Mouse (Mus musculus): ENCODE data around the gene Gm49661. TPM values are rescaled to one million over a fixed set of nuclear protein-coding genes. Genes with fewer than 3 reads are reported as not detected.

Gene Gm49661
- polyA plus RNA-seq, 1 experiment from 2014 or later: not detected

DNA sequence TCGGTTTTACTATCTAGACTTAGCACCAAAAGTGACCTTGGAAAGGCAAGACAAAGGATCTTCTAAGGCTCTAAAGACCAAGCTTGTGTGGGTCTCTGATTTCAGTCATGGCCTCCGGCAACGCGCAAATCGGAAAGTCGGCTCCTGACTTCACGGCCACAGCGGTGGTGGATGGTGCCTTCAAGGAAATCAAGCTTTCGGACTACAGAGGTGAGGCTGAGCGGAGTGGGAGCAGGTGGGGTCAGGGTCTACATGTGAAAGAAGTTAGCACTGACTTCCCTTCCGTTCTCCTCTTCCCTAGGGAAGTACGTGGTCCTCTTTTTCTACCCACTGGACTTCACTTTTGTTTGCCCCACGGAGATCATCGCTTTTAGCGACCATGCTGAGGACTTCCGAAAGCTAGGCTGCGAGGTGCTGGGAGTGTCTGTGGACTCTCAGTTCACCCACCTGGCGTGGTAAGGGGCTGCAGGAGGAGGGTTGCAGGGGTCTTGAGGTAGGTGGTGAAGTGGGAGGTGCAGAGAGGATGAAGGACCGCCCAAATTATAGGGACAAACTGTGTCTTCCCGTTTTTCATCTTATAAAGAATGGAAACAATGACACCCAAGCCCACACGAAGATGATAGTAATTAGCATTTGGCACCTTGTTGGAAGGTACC, 1.0 kb upstream of the Gm49661 start:
- Histone ChIP-seq H3K9ac (replicated peaks; ENCODE audit: low read length) (peak overlapping the region; percentile 75), H3K27me3 (ENCODE audit: insufficient read depth, low read length) (no peaks in the 10 kb centered on the region), H3K9me3 (ENCODE audit: low read length) (no peaks in the 10 kb centered on the region), H3K27ac (ENCODE audit: low read length) (peak overlapping the region; percentile 89), H3K4me1 (ENCODE audit: insufficient read depth, low read length) (peaks cover 37% of the 10 kb centered on the region), H3K4me3 (ENCODE audit: low read length) (peak overlapping the region; percentile 57), H3K36me3 (ENCODE audit: insufficient read depth, low read length) (peaks cover 36% of the 10 kb centered on the region), H3K4me2 (replicated peaks; ENCODE audit: low read depth, low read length) (peak overlapping the region; percentile 82)
- ATAC-seq (ENCODE audit: low FRiP score, low TSS enrichment): no peak
- 5% methylated on average over 21 of the region's 21 CpGs for WGBS

DNA sequence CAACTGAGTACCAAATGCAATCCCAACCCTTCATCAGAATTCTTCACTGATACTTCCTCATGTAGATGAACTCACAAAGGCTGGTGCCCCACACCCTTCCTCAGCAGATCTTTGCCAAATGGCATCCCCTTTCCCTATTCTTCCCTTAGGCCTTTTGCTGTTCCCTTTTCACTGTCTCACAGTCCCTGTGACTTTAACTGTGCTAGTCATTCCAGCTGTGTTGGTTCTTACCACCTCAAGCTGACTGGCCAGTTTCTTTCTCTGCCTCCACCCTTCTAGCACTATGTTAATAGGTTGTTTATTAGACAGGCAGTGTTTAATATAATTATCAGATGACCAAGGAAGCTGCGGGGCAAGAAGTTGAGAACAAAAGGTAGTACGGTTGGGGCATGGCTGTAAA, 583 bp downstream of the Gm49661 start:
- ATAC-seq (ENCODE audit: low FRiP score, low TSS enrichment): no peak
- Histone ChIP-seq H3K4me3 (ENCODE audit: low read length) (peak overlapping the region; percentile 57), H3K9ac (replicated peaks; ENCODE audit: low read length) (peak overlapping the region; percentile 75), H3K4me2 (replicated peaks; ENCODE audit: low read depth, low read length) (peak overlapping the region; percentile 82), H3K27ac (ENCODE audit: low read length) (peak overlapping the region; percentile 89), H3K9me3 (ENCODE audit: low read length) (no peaks in the 10 kb centered on the region), H3K36me3 (ENCODE audit: insufficient read depth, low read length) (peaks cover 25% of the 10 kb centered on the region), H3K27me3 (ENCODE audit: insufficient read depth, low read length) (no peaks in the 10 kb centered on the region), H3K4me1 (ENCODE audit: insufficient read depth, low read length) (peaks cover 33% of the 10 kb centered on the region)
- 9% methylated on average over 2 of the region's 2 CpGs for whole genome bisulfite sequencing

DNA sequence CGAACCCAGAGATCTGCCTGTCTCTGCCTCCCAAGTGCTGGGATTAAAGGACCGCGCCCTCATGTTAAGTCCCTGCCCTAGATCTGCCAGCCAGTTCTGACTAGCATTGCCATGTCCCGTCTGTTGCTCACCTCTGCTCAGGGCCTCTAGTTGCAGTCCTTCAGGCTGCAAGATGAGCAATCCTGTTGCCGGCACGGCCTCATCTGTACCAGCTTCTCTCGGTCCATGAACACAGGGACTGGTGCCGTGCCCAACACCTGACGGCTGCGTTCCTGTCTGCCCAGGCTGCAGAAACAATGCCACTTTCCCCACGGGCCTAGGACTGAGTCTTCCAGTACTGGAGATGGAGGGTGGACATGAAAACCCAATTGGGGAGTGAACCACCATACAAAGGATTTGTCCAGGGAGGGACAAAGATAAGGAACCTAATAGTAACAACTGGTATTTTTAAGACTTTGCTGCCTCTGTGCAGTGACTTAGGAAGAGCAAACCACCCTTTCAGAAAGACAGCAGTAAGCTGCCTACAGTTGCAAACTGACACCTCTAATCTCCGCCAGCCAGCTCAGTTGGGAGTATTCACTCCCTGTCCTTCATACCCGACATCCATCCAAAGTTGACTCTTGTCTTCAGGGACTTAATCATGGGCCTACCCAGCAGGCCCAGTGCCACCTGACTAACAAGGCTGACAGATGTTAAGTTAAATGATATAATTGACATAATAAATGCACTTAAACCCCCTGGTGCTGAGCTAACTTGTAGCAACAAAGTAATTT, 1.5 kb downstream of the Gm49661 start:
- Histone ChIP-seq H3K4me3 (ENCODE audit: low read length) (no peak overlapping the region), H3K36me3 (ENCODE audit: insufficient read depth, low read length) (peaks cover 18% of the 10 kb centered on the region), H3K27ac (ENCODE audit: low read length) (no peak overlapping the region), H3K4me2 (replicated peaks; ENCODE audit: low read depth, low read length) (no peak overlapping the region), H3K9me3 (ENCODE audit: low read length) (no peaks in the 10 kb centered on the region), H3K4me1 (ENCODE audit: insufficient read depth, low read length) (peaks cover 33% of the 10 kb centered on the region), H3K9ac (replicated peaks; ENCODE audit: low read length) (no peak overlapping the region), H3K27me3 (ENCODE audit: insufficient read depth, low read length) (no peaks in the 10 kb centered on the region)
- WGBS: 88% methylated on average over 13 of the region's 13 CpGs
- no peak for ATAC-seq (ENCODE audit: low FRiP score, low TSS enrichment)

DNA sequence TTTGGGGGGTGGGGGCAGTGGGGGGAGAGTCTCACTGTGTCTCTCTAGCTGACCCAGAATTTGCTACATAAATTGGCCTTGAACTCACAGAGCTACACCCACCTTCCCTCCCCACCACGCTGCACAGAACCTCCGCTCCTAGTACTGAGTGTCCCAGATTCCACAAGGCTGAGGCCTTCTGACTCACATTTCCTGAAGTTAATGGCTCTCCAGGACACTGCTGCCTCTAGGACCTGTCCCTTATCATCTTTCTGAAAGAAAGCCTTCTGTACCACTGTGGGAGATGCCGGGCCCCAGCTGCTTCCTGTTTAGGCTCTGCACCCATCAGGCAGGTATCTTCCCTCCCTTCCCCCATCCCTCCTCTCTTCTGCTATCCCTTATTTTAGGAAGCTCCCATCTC, 2.6 kb downstream of the Gm49661 start:
- peak overlapping the region; percentile 25; the same call in 1 of the 2 replicates for H3K27ac ChIP-seq (ENCODE audit: low read length)
- H3K36me3 ChIP-seq (ENCODE audit: insufficient read depth, low read length): peaks cover 9% of the 10 kb centered on the region
- no peak overlapping the region for H3K4me3 ChIP-seq (ENCODE audit: low read length)
- H3K4me2 ChIP-seq (replicated peaks; ENCODE audit: low read depth, low read length): no peak overlapping the region
- no peaks in the 10 kb centered on the region for H3K9me3 ChIP-seq (ENCODE audit: low read length)
- H3K4me1 ChIP-seq (ENCODE audit: insufficient read depth, low read length): peaks cover 33% of the 10 kb centered on the region
- no peaks in the 10 kb centered on the region for H3K27me3 ChIP-seq (ENCODE audit: insufficient read depth, low read length)
- 39% methylated on average over 3 of the region's 3 CpGs for WGBS
- no peak overlapping the region for H3K9ac ChIP-seq (replicated peaks; ENCODE audit: low read length)
- ATAC-seq (ENCODE audit: low FRiP score, low TSS enrichment): 0 out of 2 replicates have a peak, but pooled peaks have one; percentile 1

DNA sequence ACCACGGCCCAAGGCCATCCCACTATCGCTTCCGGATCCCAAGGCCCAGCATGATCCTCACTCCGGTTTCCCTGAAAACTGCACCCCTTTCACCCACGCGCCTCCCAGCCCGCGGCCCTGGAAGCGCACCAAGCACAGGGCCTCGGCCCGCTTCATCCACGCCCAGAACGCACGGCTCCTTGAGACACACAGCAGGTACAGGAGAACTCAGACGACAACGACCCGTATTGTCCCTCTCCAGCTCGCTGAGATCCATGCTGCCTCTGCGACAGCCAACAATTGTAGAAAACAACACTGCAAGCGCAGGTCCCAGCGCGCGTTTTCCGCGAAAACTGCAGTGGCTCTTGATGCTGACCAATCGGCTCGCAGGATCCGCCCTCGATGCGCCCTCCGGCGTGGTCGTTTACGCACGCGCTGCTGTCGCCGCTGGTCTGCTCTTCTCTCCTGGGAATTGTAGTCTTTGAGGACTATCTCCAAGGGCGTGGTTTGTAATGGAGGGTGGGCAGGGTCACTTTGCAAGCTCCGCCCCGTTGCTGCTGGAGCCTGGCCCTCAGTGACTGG, 3.4 kb downstream of the Gm49661 start:
- peak overlapping the region; percentile 90 for H3K4me2 ChIP-seq (replicated peaks; ENCODE audit: low read depth, low read length)
- H3K27ac ChIP-seq (ENCODE audit: low read length): peak overlapping the region; percentile 67
- peak overlapping the region; percentile 70 for H3K9ac ChIP-seq (replicated peaks; ENCODE audit: low read length)
- ATAC-seq (ENCODE audit: low FRiP score, low TSS enrichment): peak; percentile 89
- peaks cover 28% of the 10 kb centered on the region for H3K4me1 ChIP-seq (ENCODE audit: insufficient read depth, low read length)
- under 1% methylated on average over 41 of the region's 41 CpGs for WGBS
- H3K9me3 ChIP-seq (ENCODE audit: low read length): no peaks in the 10 kb centered on the region
- H3K4me3 ChIP-seq (ENCODE audit: low read length): peak overlapping the region; percentile 64
- peaks cover 3% of the 10 kb centered on the region; the same call in 1 of the 2 replicates for H3K36me3 ChIP-seq (ENCODE audit: insufficient read depth, low read length)
- no peaks in the 10 kb centered on the region for H3K27me3 ChIP-seq (ENCODE audit: insufficient read depth, low read length)

DNA sequence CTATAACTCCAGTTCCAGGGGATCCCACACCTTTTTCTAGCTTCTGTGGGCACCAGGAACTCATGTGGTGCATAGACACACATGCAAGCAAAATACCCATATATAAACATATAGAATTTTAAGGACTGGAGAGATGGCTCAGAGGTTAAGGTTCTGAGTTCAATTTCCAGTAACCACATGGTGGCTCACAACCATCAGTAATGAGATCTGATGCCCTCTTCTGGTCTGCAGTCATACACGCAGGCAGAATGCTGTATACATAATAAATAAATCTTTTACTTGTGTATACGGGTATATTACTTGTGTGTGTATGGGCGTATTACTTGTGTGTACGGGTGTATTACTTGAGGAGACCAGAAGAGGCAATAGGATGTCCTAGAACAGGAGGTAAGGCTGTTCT, 5.3 kb downstream of the Gm49661 start:
- peaks cover 22% of the 10 kb centered on the region for H3K4me1 ChIP-seq (ENCODE audit: insufficient read depth, low read length)
- H3K9me3 ChIP-seq (ENCODE audit: low read length): no peaks in the 10 kb centered on the region
- peaks cover 9% of the 10 kb centered on the region; the same call in 1 of the 2 replicates for H3K36me3 ChIP-seq (ENCODE audit: insufficient read depth, low read length)
- no peak overlapping the region for H3K4me2 ChIP-seq (replicated peaks; ENCODE audit: low read depth, low read length)
- no peaks in the 10 kb centered on the region for H3K27me3 ChIP-seq (ENCODE audit: insufficient read depth, low read length)
- 89% methylated on average over 4 of the region's 4 CpGs for WGBS
- no peak overlapping the region for H3K9ac ChIP-seq (replicated peaks; ENCODE audit: low read length)
- no peak overlapping the region for H3K4me3 ChIP-seq (ENCODE audit: low read length)
- H3K27ac ChIP-seq (ENCODE audit: low read length): no peak overlapping the region
- no peak for ATAC-seq (ENCODE audit: low FRiP score, low TSS enrichment)

DNA sequence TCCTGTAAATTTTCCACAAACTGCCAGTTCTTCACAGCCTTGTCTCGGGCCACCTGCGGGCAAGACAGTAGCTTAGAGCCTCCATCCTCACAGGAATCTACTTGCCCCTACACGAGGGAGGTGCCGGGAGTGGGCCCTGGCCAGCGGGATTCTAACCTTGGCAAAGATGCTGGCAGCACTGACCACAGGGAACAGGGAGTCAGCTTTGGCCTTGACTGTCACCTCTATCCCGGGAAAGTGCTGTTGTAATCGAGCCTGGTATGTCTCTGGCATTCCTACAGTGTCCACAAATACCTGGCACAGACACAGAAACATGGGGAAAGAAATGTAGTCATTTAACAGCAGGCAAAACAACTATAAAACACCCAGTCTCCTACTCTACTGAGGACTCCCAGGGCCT, 9.4 kb downstream of the Gm49661 start:
- 89% methylated on average over 7 of the region's 7 CpGs for WGBS

DNA sequence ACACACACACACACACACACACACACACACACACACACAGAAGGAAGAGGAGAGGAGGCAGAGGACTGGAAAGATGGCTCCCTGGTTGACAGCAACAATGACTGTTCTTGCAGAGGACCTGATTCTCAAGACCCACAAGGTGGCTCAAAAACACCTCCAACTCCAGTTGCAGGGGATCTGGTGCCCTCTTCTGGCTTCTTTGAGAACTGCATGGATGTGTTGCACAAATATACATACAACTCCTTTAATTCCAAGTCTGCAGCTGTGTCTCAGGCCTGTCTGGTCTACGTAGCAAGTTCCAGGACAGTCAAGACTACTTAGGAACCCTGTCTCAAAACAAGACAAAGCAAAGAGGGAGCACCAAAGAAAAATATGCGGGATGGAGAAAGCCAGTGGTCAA, 12.5 kb downstream of the Gm49661 start:
- H3K27me3 ChIP-seq (ENCODE audit: insufficient read depth, low read length): peaks cover 9% of the 10 kb centered on the region; the same call in 1 of the 2 replicates
- no peak overlapping the region for H3K27ac ChIP-seq (ENCODE audit: low read length)
- no peak overlapping the region for H3K4me3 ChIP-seq (ENCODE audit: low read length)
- no peaks in the 10 kb centered on the region for H3K4me1 ChIP-seq (ENCODE audit: insufficient read depth, low read length)
- H3K9me3 ChIP-seq (ENCODE audit: low read length): no peaks in the 10 kb centered on the region
- 51% methylated on average over 2 of the region's 2 CpGs for whole genome bisulfite sequencing
- peaks cover 23% of the 10 kb centered on the region; the same call in 1 of the 2 replicates for H3K36me3 ChIP-seq (ENCODE audit: insufficient read depth, low read length)
- no peak for ATAC-seq (ENCODE audit: low FRiP score, low TSS enrichment)
- H3K9ac ChIP-seq (replicated peaks; ENCODE audit: low read length): no peak overlapping the region
- H3K4me2 ChIP-seq (replicated peaks; ENCODE audit: low read depth, low read length): no peak overlapping the region

More for the DNA sequence above, 9.4 kb downstream of the Gm49661 start:
- peaks cover under 1% of the 10 kb centered on the region for H3K4me1 ChIP-seq (ENCODE audit: insufficient read depth, low read length)
- H3K36me3 ChIP-seq (ENCODE audit: insufficient read depth, low read length): peaks cover 23% of the 10 kb centered on the region; the same call in 1 of the 2 replicates
- no peaks in the 10 kb centered on the region for H3K27me3 ChIP-seq (ENCODE audit: insufficient read depth, low read length)
- H3K27ac ChIP-seq (ENCODE audit: low read length): no peak overlapping the region
- no peak overlapping the region for H3K9ac ChIP-seq (replicated peaks; ENCODE audit: low read length)
- no peak overlapping the region for H3K4me2 ChIP-seq (replicated peaks; ENCODE audit: low read depth, low read length)
- ATAC-seq (ENCODE audit: low FRiP score, low TSS enrichment): no peak
- no peak overlapping the region for H3K4me3 ChIP-seq (ENCODE audit: low read length)
- no peaks in the 10 kb centered on the region for H3K9me3 ChIP-seq (ENCODE audit: low read length)

DNA sequence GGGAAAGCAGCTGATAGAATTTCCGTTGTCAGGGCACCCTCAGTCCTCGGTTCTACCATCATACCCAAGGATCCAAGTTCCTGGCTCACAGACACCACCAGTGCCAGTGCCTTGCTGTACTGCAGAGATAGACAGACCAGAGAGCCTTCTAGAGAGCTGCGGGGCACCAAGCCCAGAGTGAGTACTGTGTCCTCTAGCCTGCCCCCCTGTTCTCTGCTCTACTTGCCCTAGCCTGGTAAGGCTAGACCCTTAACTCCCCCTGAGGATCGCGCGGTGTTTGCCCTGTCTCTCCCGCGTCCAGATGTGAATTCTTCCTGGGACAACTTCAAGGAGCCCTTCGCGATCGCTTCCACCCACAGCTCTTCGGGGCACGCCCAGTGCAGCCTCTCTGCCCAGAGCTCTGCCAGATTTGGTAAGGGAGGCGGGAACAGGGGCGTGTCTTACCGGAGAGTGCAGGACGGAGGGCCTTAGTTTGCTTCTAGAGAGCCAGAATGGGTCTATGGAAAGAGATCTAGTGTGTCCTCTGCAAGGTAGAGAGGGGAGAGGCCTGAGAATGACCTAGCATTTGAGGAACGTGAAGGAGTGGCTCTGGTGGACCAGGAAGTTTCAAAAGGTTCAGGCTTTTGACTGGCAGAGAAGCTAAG, 16.5 kb downstream of the Gm49661 start:
- WGBS: 10% methylated on average over 18 of the region's 18 CpGs
- peaks cover 5% of the 10 kb centered on the region; the same call in 1 of the 2 replicates for H3K36me3 ChIP-seq (ENCODE audit: insufficient read depth, low read length)
- 0 out of 2 replicates have a peak, but pooled peaks have one; percentile 50 for ATAC-seq (ENCODE audit: low FRiP score, low TSS enrichment)
- H3K9ac ChIP-seq (replicated peaks; ENCODE audit: low read length): no peak overlapping the region
- H3K27me3 ChIP-seq (ENCODE audit: insufficient read depth, low read length): peaks cover 34% of the 10 kb centered on the region
- no peak overlapping the region for H3K27ac ChIP-seq (ENCODE audit: low read length)
- no peak overlapping the region for H3K4me3 ChIP-seq (ENCODE audit: low read length)
- 0 out of 2 replicates have a peak overlapping the region, but pooled peaks have one; percentile 4 for H3K4me2 ChIP-seq (replicated peaks; ENCODE audit: low read depth, low read length)
- no peaks in the 10 kb centered on the region for H3K4me1 ChIP-seq (ENCODE audit: insufficient read depth, low read length)
- no peaks in the 10 kb centered on the region for H3K9me3 ChIP-seq (ENCODE audit: low read length)

All from kidney, embryonic 16.5 days (tissue).